Mouse (Mus musculus) c-Kit-negative CD71-positive TER-119-positive erythroid progenitor cells, embryonic 14.5 days (primary cell): ENCODE results near the gene Chst11.
A peak's percentile ranks its signal among the peaks of the same experiment; 100 is the strongest.

ENCODE experiments used
- DNase-seq: peaks from one replicate; pipeline ENCODE4 v3.0.0-alpha.2; 2013; ENCODE audit warnings: low read depth, low spot score

The Chst11 gene

GRCm38 (mm10) chr10:82990918-82991317 is 5.6 kb downstream of the Chst11 start:
- no peak for DNase-seq

- no peak for DNase-seq
These were observed 6.6 kb downstream of the Chst11 start for GRCm38 (mm10) chr10:82991756-82992519.

GRCm38 (mm10) chr10:82994284-82994683 is 9.0 kb downstream of the Chst11 start:
- DNase-seq: no peak

GRCm38 (mm10) chr10:82997460-82997859 is 12.2 kb downstream of the Chst11 start:
- no peak for DNase-seq

- DNase-seq: no peak
These were observed 14.9 kb downstream of the Chst11 start for GRCm38 (mm10) chr10:83000169-83000568.

GRCm38 (mm10) chr10:83000721-83001120 is 15.4 kb downstream of the Chst11 start:
- no peak for DNase-seq

GRCm38 (mm10) chr10:83003899-83004298 is 18.6 kb downstream of the Chst11 start:
- DNase-seq: no peak

GRCm38 (mm10) chr10:83004389-83004788 is 19.1 kb downstream of the Chst11 start:
- no peak for DNase-seq

GRCm38 (mm10) chr10:83005003-83005402 is 19.7 kb downstream of the Chst11 start:
- no peak for DNase-seq

GRCm38 (mm10) chr10:83006258-83006657 is 21.0 kb downstream of the Chst11 start:
- no peak for DNase-seq

GRCm38 (mm10) chr10:83013984-83014383 is 28.7 kb downstream of the Chst11 start:
- DNase-seq: no peak

GRCm38 (mm10) chr10:83015919-83016318 is 30.6 kb downstream of the Chst11 start:
- DNase-seq: no peak

- peak; percentile 31 for DNase-seq
These were observed 31.5 kb downstream of the Chst11 start for GRCm38 (mm10) chr10:83016779-83017178.

GRCm38 (mm10) chr10:83017760-83018498 is 32.6 kb downstream of the Chst11 start:
- DNase-seq: peak; percentile 57

GRCm38 (mm10) chr10:83018521-83018920 is 33.2 kb downstream of the Chst11 start:
- DNase-seq: peak; percentile 45

- peak; percentile 71 for DNase-seq
These were observed 34.4 kb downstream of the Chst11 start for GRCm38 (mm10) chr10:83019497-83020270.

- no peak for DNase-seq
These were observed 37.3 kb downstream of the Chst11 start for GRCm38 (mm10) chr10:83022616-83023015.

- no peak for DNase-seq
These were observed 40.9 kb downstream of the Chst11 start for GRCm38 (mm10) chr10:83026174-83026573.

- DNase-seq: no peak
These were observed 42.4 kb downstream of the Chst11 start for GRCm38 (mm10) chr10:83027673-83028072.

GRCm38 (mm10) chr10:83030103-83030661 is 44.9 kb downstream of the Chst11 start:
- no peak for DNase-seq

- no peak for DNase-seq
These were observed 45.6 kb downstream of the Chst11 start for GRCm38 (mm10) chr10:83030928-83031327.

- DNase-seq: no peak
These were observed 46.3 kb downstream of the Chst11 start for GRCm38 (mm10) chr10:83031561-83031960.
